Mouse (Mus musculus): ENCODE measurements around the gene Aimp2. TPM values are rescaled to one million over a fixed set of nuclear protein-coding genes. Genes with fewer than 3 reads are reported as not detected.

The Aimp2 gene
- total and polyA plus RNA-seq, 3 experiments = 134 to 142 TPM; not detected in 1

DNA sequence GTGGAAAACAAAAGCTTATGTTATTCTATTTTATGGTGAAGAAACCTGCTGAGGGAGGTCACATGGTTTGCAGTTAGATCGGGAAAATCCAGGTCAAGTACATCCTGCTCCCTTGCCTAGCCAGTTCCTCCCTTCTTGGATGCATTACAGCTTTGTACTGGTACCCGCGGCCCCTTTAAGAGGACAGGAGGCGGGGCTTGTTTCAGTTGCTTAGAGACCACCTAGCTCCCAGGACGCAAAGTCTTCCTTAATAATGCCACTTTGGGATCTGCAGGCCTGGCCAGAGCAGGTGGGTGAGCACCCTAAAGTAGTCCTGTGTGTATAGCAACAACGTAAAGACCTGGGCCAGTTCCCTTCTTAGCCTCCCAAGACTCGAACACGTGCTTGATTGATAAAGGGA lies 23.2 kb upstream of the Aimp2 start, which contains the start of gene Rsph10b:
Rsph10b (plus strand) TSS at position 205 of the 400 bp plus-strand sequence.
- TF ChIP-seq E2F4 (IDR thresholded peaks at IDR 0.05; ENCODE audit: borderline replicate concordance, low read depth, low read length) (no peak), CHD2 (IDR thresholded peaks at IDR 0.05; ENCODE audit: low read length) (no peak), SIN3A (IDR thresholded peaks at IDR 0.05; ENCODE audit: low read length) (no peak), ZKSCAN1 (IDR thresholded peaks at IDR 0.05; ENCODE audit: low read depth, low read length) (no peak), CHD1 (IDR thresholded peaks at IDR 0.05; ENCODE audit: low read depth, low read length) (no peak), POLR2A (IDR thresholded peaks at IDR 0.05; ENCODE audit: control insufficient read depth in 1 of 2, insufficient read depth in 1 of 2, low read depth in 1 of 2, low read length in 2 of 2, poor library complexity in 1 of 2) (no peak), USF2 (IDR thresholded peaks at IDR 0.05; ENCODE audit: borderline replicate concordance in 1 of 2, insufficient read depth in 1 of 2, low read depth in 1 of 2, low read length in 2 of 2) (no peak), ETS1 (IDR thresholded peaks at IDR 0.05; ENCODE audit: low read depth, low read length) (no peak), POLR2AphosphoS5 (IDR thresholded peaks at IDR 0.05; ENCODE audit: borderline replicate concordance, low read depth, low read length) (no peak), SMC3 (IDR thresholded peaks at IDR 0.05; ENCODE audit: low read depth, low read length) (no peak), ZNF384 (IDR thresholded peaks at IDR 0.05; ENCODE audit: low read depth, low read length) (no peak), TBP (IDR thresholded peaks at IDR 0.05; ENCODE audit: low read depth, low read length) (no peak), MAFK (IDR thresholded peaks at IDR 0.05; ENCODE audit: borderline replicate concordance, low read depth, low read length) (no peak)
- DNase-seq (ENCODE audit: low read depth, low spot score) = no peak
- H3K9ac ChIP-seq (ENCODE audit: control insufficient read depth, low read depth, low read length, poor library complexity, severe bottlenecking) = no peak within 1 kb of the TSS
- H3K4me1 ChIP-seq (ENCODE audit: control insufficient read depth in 1 of 2, insufficient read depth in 2 of 2, low read length in 2 of 2) = no peaks in the 10 kb centered on the region
- no peak within 1 kb of the TSS for H3K27ac ChIP-seq (ENCODE audit: control insufficient read depth, low read depth, low read length)
- H3K4me3 ChIP-seq (ENCODE audit: control insufficient read depth in 1 of 2, insufficient read depth in 1 of 2, low read depth in 2 of 2, low read length in 2 of 2) = no peak within 1 kb of the TSS
- peaks cover 0 to 3% of the 10 kb centered on the region in 2 experiments; a peak in 1 of 4 replicates for H3K36me3 ChIP-seq (ENCODE audit: control insufficient read depth in 1 of 2, insufficient read depth in 2 of 2, low read length in 2 of 2)
- no peaks in the 10 kb centered on the region for H3K9me3 ChIP-seq (replicated peaks; ENCODE audit: insufficient read depth, low read length)
- no peaks in the 10 kb centered on the region for H3K79me2 ChIP-seq (ENCODE audit: control insufficient read depth, insufficient read depth, low read length, poor library complexity)
- no peaks in the 10 kb centered on the region for H3K27me3 ChIP-seq (ENCODE audit: control insufficient read depth in 1 of 2, insufficient read depth in 2 of 2, low read length in 2 of 2)

DNA sequence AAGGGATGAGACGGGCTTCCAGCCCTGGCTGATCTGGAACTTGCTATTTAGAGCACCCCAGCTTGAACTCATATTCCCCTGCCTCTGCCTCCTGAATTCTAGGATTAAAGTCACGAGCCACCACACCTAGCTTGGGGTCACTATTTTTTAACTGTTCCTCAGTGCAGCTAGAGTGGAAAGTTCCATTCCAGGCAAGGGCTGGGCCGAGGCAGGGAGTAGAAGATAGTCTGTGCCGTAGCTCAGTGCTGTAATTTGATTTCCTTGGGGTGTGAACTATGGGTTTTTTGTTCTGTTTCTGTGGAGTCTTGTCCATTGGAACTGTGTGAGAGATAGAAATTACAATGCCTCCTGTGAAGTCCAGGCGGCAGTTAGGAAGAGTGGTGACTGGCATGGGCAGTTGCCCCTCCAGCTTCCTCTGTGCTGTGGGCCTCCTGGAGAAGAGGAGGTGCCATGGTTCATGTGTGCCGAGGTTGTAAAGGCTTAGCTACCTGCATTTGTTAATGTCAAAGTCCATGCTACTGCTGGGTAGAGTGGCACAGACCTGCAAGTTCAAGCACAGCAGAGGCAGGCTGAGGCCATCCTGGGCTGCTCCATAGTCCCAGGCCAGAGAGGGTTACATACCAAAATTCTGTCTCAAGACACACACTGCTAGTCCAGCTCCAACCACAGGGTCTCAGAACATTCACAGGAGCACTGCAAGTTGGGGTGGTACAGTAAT lies 22.4 kb upstream of the Aimp2 start:
- no peaks in the 10 kb centered on the region for H3K9me3 ChIP-seq (replicated peaks; ENCODE audit: insufficient read depth, low read length)
- H3K4me3 ChIP-seq (ENCODE audit: control insufficient read depth in 1 of 2, insufficient read depth in 1 of 2, low read depth in 2 of 2, low read length in 2 of 2) = no peak overlapping the region
- no peaks in the 10 kb centered on the region for H3K27me3 ChIP-seq (ENCODE audit: control insufficient read depth in 1 of 2, insufficient read depth in 2 of 2, low read length in 2 of 2)
- no peak overlapping the region for H3K9ac ChIP-seq (ENCODE audit: control insufficient read depth, low read depth, low read length, poor library complexity, severe bottlenecking)
- H3K36me3 ChIP-seq (ENCODE audit: control insufficient read depth in 1 of 2, insufficient read depth in 2 of 2, low read length in 2 of 2) = peaks cover 0 to 3% of the 10 kb centered on the region in 2 experiments; a peak in 1 of 4 replicates
- no peaks in the 10 kb centered on the region for H3K4me1 ChIP-seq (ENCODE audit: control insufficient read depth in 1 of 2, insufficient read depth in 2 of 2, low read length in 2 of 2)
- H3K27ac ChIP-seq (ENCODE audit: control insufficient read depth, low read depth, low read length) = no peak overlapping the region
- no peaks in the 10 kb centered on the region for H3K79me2 ChIP-seq (ENCODE audit: control insufficient read depth, insufficient read depth, low read length, poor library complexity)
- no peak for TF ChIP-seq ELF1 (IDR thresholded peaks at IDR 0.05; ENCODE audit: low read depth, low read length)
- no peak for TF ChIP-seq SMC3 (IDR thresholded peaks at IDR 0.05; ENCODE audit: low read depth, low read length)
- no peak for TF ChIP-seq MEF2A (IDR thresholded peaks at IDR 0.05; ENCODE audit: extremely low read depth, insufficient replicate concordance, low read depth, low read length, poor library complexity, severe bottlenecking)
- no peak for TF ChIP-seq ZC3H11A (IDR thresholded peaks at IDR 0.05; ENCODE audit: low read depth, low read length)
- TF ChIP-seq TCF12 (IDR thresholded peaks at IDR 0.05; ENCODE audit: low read depth, low read length) = no peak
- no peak for TF ChIP-seq HCFC1 (IDR thresholded peaks at IDR 0.05; ENCODE audit: low read depth, low read length)
- no peak for TF ChIP-seq ZKSCAN1 (IDR thresholded peaks at IDR 0.05; ENCODE audit: low read depth, low read length)
- no peak for TF ChIP-seq GABPA (IDR thresholded peaks at IDR 0.05; ENCODE audit: low read depth, low read length)
- TF ChIP-seq USF2 (IDR thresholded peaks at IDR 0.05; ENCODE audit: borderline replicate concordance in 1 of 2, insufficient read depth in 1 of 2, low read depth in 1 of 2, low read length in 2 of 2) = no peak
- no peak for TF ChIP-seq TAL1 (IDR thresholded peaks at IDR 0.05; ENCODE audit: low read length)
- no peak for TF ChIP-seq RCOR1 (IDR thresholded peaks at IDR 0.05; ENCODE audit: low read depth, low read length)
- TF ChIP-seq EP300 (IDR thresholded peaks at IDR 0.05; ENCODE audit: low read depth in 1 of 2, low read length in 2 of 2) = no peak
- TF ChIP-seq MAX (IDR thresholded peaks at IDR 0.05; ENCODE audit: low read length) = no peak
- no peak for TF ChIP-seq POLR2A (IDR thresholded peaks at IDR 0.05; ENCODE audit: control insufficient read depth in 1 of 2, insufficient read depth in 1 of 2, low read depth in 1 of 2, low read length in 2 of 2, poor library complexity in 1 of 2)
- DNase-seq (ENCODE audit: low read depth, low spot score) = no peak
